Mouse (Mus musculus) inflammation-experienced regulatory T-cells, adult 6 months (primary cell): ENCODE data around the gene Acer1. TPM values are rescaled to one million over a fixed set of nuclear protein-coding genes. Genes with fewer than 3 reads are reported as not detected.

Experiments
- ATAC-seq: one replicate; pipeline ENCODE4 v1.8.0; 2017
- polyA plus RNA-seq, 3 experiments: library from polyadenylated mRNA; unstranded; fragments of 100-300 nt; shearing (Covaris generic); gene quantifications; one replicate each; pipeline ENCODE4 v1.2.1; 2017

The Acer1 gene
- polyA plus RNA-seq, 3 experiments from 2014 or later, result not detected

- no peak for ATAC-seq
Observed at GRCm38 (mm10) chr17:56988921-56989430, 7.0 kb upstream of the Acer1 start.

GRCm38 (mm10) chr17:56988441-56988840 is 6.5 kb upstream of the Acer1 start:
- no peak for ATAC-seq

- no peak for ATAC-seq
Observed at GRCm38 (mm10) chr17:56986105-56986805, 4.3 kb upstream of the Acer1 start.

- no peak for ATAC-seq
Observed at GRCm38 (mm10) chr17:56985656-56986055, 3.7 kb upstream of the Acer1 start.

- no peak for ATAC-seq
Observed at GRCm38 (mm10) chr17:56984886-56985285, 3.0 kb upstream of the Acer1 start.

- ATAC-seq, result no peak
Observed at GRCm38 (mm10) chr17:56981049-56981448, 877 bp downstream of the Acer1 start.

- no peak for ATAC-seq
Observed at GRCm38 (mm10) chr17:56979524-56979923, 2.4 kb downstream of the Acer1 start.

- ATAC-seq, result no peak
Observed at GRCm38 (mm10) chr17:56976531-56977390, 5.2 kb downstream of the Acer1 start.

GRCm38 (mm10) chr17:56975391-56975790 is 6.5 kb downstream of the Acer1 start:
- ATAC-seq, result no peak

GRCm38 (mm10) chr17:56974708-56975240 is 7.2 kb downstream of the Acer1 start:
- ATAC-seq, result no peak

- ATAC-seq, result no peak
Observed at GRCm38 (mm10) chr17:56973956-56974707, 7.8 kb downstream of the Acer1 start.

GRCm38 (mm10) chr17:56970081-56970480 is 11.8 kb downstream of the Acer1 start:
- ATAC-seq, result no peak

GRCm38 (mm10) chr17:56969321-56969720 is 12.6 kb downstream of the Acer1 start:
- ATAC-seq, result no peak

GRCm38 (mm10) chr17:56963646-56964045 is 18.3 kb downstream of the Acer1 start:
- no peak for ATAC-seq

- ATAC-seq, result no peak
Observed at GRCm38 (mm10) chr17:56962642-56963405, 19.1 kb downstream of the Acer1 start.

GRCm38 (mm10) chr17:56961880-56962279 is 20.0 kb downstream of the Acer1 start:
- ATAC-seq, result no peak

GRCm38 (mm10) chr17:56958667-56959066 is 23.3 kb downstream of the Acer1 start:
- no peak for ATAC-seq

GRCm38 (mm10) chr17:56957763-56958429 is 24.0 kb downstream of the Acer1 start:
- no peak for ATAC-seq

- no peak for ATAC-seq
Observed at GRCm38 (mm10) chr17:56954871-56955270, 27.1 kb downstream of the Acer1 start.

GRCm38 (mm10) chr17:56952639-56953038 is 29.3 kb downstream of the Acer1 start:
- ATAC-seq, result no peak

- no peak for ATAC-seq
Observed at GRCm38 (mm10) chr17:56950915-56951314, 31.0 kb downstream of the Acer1 start.
